Mouse (Mus musculus) olfactory bulb, adult 2 months (tissue): Measurements from ENCODE around the gene Clec1b. TPM values are rescaled to one million over a fixed set of nuclear protein-coding genes. Genes with fewer than 3 reads are reported as not detected.

Experiments
- H3K27ac ChIP-seq: fragments of 200-500 bp; 2 replicates; pipeline ENCODE4 v1.5.1; 2012; ENCODE audit warnings: low read depth, low read length; ENCODE audit not compliant: insufficient read depth
- H3K4me1 ChIP-seq: fragments of 200-500 bp; 2 replicates; pipeline ENCODE4 v1.6.1; 2012; ENCODE audit warnings: low read length; ENCODE audit not compliant: control insufficient read depth, insufficient read depth
- H3K4me3 ChIP-seq: fragments of 200-500 bp; 2 replicates; pipeline ENCODE4 v1.5.1; 2012; ENCODE audit warnings: mild to moderate bottlenecking, low read depth, low read length, moderate library complexity; ENCODE audit not compliant: insufficient read depth
- CTCF ChIP-seq: fragments of 200-500 bp; IDR thresholded peaks from 2 replicates; pipeline ENCODE4 v1.5.1; 2012; ENCODE audit warnings: low read depth, mild to moderate bottlenecking, low read length, moderate library complexity; ENCODE audit not compliant: insufficient read depth
- POLR2A ChIP-seq: fragments of 200-500 bp; IDR thresholded peaks from 2 replicates; pipeline ENCODE4 v1.6.1; 2012; ENCODE audit warnings: mild to moderate bottlenecking, low read depth, low read length, moderate library complexity; ENCODE audit not compliant: insufficient read depth
- WGBS: fragments of 180-500 bp; shearing (Covaris S2); methylation state at CpG from one replicate; pipeline ENCODE4 v1.1.7; 2018; 5-methylcytosine and 5-hydroxymethylcytosine counted together
- polyA plus RNA-seq: library from polyadenylated mRNA; stranded (reverse); fragments of >200 nt; gene quantifications from 2 replicates; pipeline ENCODE4 v1.2.4, GENCODE M21; 2012; ENCODE audit warnings: low replicate concordance; ENCODE audit not compliant: missing spikeins, insufficient read depth, insufficient read length

Gene Clec1b
- polyA plus RNA-seq, 1 experiment = not detected

- WGBS = 82% methylated on average over 4 of the region's 4 CpGs
- H3K4me1 ChIP-seq = no peaks in the 10 kb centered on the region
- no peak for TF ChIP-seq CTCF
- no peak for TF ChIP-seq POLR2A
- H3K27ac ChIP-seq = no peak overlapping the region
- H3K4me3 ChIP-seq = no peak overlapping the region
These were observed 30.2 kb downstream of the Clec1b start for GRCm38 (mm10) chr6:129427281-129427680.

- WGBS = 51% methylated on average over 5 of the region's 5 CpGs
- no peak for TF ChIP-seq POLR2A
- TF ChIP-seq CTCF = no peak
- H3K4me3 ChIP-seq = no peak overlapping the region
These were observed 37.1 kb downstream of the Clec1b start for GRCm38 (mm10) chr6:129434239-129434638.

GRCm38 (mm10) chr6:129436025-129436424 lies 38.9 kb downstream of the Clec1b start:
- TF ChIP-seq CTCF (no peak), POLR2A (no peak)
- Histone ChIP-seq H3K4me3 (no peak overlapping the region), H3K27ac (no peak overlapping the region), H3K4me1 (no peaks in the 10 kb centered on the region)
- WGBS = 95% methylated on average over 3 of the region's 3 CpGs

More at GRCm38 (mm10) chr6:129434239-129434638, 37.1 kb downstream of the Clec1b start:
- H3K27ac ChIP-seq = no peak overlapping the region
- H3K4me1 ChIP-seq = no peaks in the 10 kb centered on the region

GRCm38 (mm10) chr6:129438033-129438432 lies 40.9 kb downstream of the Clec1b start:
- TF ChIP-seq CTCF (no peak), POLR2A (no peak)
- Histone ChIP-seq H3K4me1 (no peaks in the 10 kb centered on the region), H3K4me3 (no peak overlapping the region), H3K27ac (no peak overlapping the region)
- WGBS = 92% methylated on average over 2 of the region's 2 CpGs

- no peak overlapping the region for H3K27ac ChIP-seq
- peaks cover 4% of the 10 kb centered on the region for H3K4me1 ChIP-seq
These were observed 52.6 kb downstream of the Clec1b start for GRCm38 (mm10) chr6:129449743-129450142.

GRCm38 (mm10) chr6:129451411-129452039 lies 54.4 kb downstream of the Clec1b start, which contains the start of gene Clec1a:
Clec1a (minus strand) TSS chr6:129452000.
- 29% methylated on average over 13 of the region's 13 CpGs for WGBS

More at GRCm38 (mm10) chr6:129449743-129450142, 52.6 kb downstream of the Clec1b start:
- WGBS = 73% methylated on average over 6 of the region's 6 CpGs
- no peak overlapping the region for H3K4me3 ChIP-seq
- no peak for TF ChIP-seq CTCF
- no peak for TF ChIP-seq POLR2A

More at GRCm38 (mm10) chr6:129451411-129452039, 54.4 kb downstream of the Clec1b start, which contains the start of gene Clec1a:
- TF ChIP-seq CTCF (no peak), POLR2A (no peak)
- peak within 1 kb of the TSS; percentile 38 for H3K27ac ChIP-seq
- H3K4me1 ChIP-seq = peaks cover 4% of the 10 kb centered on the region
- peak within 1 kb of the TSS; percentile 22 for H3K4me3 ChIP-seq

Other genes starting within 250 kb of the Clec1b start
- gene Clec2d, start 216.7 kb upstream of the Clec1b start, polyA plus RNA-seq = not detected in 2 replicates
- not detected in 2 replicates for gene Cd69, start 121.9 kb upstream of the Clec1b start, polyA plus RNA-seq
- gene 4922502D21Rik, start 65.5 kb upstream of the Clec1b start, polyA plus RNA-seq = not detected in 2 replicates
- gene Clec12a, start 54.6 kb upstream of the Clec1b start, polyA plus RNA-seq = not detected in 2 replicates
- not detected in 2 replicates for gene Clec12b, start 11.4 kb upstream of the Clec1b start, polyA plus RNA-seq
- gene Clec9a, start 11.6 kb downstream of the Clec1b start, polyA plus RNA-seq = not detected in 2 replicates
- gene Clec1a, start 54.7 kb downstream of the Clec1b start, polyA plus RNA-seq = not detected in 2 replicates
- gene Olr1, start 109.9 kb downstream of the Clec1b start, polyA plus RNA-seq = not detected in 2 replicates
- not detected in 2 replicates for gene Tmem52b, start 115.3 kb downstream of the Clec1b start, polyA plus RNA-seq
- gene Gabarapl1, start 135.9 kb downstream of the Clec1b start, polyA plus RNA-seq = 169 TPM in 1 of 2 replicates, not detected in the other
- gene Klre1, start 180.6 kb downstream of the Clec1b start, polyA plus RNA-seq = not detected in 2 replicates
- gene Klrd1, start 194.5 kb downstream of the Clec1b start, polyA plus RNA-seq = not detected in 2 replicates
- gene Klrk1, start 226.6 kb downstream of the Clec1b start, polyA plus RNA-seq = not detected in 2 replicates
- gene Klrc3, start 246.0 kb downstream of the Clec1b start, polyA plus RNA-seq = not detected in 2 replicates